Mouse (Mus musculus): Measurements from ENCODE around the gene Ube2o.

Ube2o gene

DNA sequence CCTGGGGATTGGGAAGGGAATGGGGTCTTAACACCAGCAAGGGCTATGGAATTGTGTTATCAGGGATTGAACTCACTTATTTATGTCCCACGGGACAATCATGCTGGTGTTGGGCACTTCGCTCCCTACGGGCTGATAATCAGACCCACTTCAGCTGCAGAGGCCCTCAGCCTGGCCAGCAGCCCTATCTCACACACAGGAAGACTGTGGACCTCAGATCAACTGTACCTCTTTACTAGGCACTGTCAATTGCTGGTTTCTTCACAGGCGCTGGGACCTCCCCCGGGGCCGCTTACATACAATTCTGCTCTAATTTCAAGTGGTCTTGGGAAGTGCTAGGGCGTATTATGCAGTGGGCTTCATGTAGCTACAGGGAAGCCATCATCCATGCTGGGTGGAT lies 44.6 kb downstream of the Ube2o start:
- DNase-seq, result no peak

DNA sequence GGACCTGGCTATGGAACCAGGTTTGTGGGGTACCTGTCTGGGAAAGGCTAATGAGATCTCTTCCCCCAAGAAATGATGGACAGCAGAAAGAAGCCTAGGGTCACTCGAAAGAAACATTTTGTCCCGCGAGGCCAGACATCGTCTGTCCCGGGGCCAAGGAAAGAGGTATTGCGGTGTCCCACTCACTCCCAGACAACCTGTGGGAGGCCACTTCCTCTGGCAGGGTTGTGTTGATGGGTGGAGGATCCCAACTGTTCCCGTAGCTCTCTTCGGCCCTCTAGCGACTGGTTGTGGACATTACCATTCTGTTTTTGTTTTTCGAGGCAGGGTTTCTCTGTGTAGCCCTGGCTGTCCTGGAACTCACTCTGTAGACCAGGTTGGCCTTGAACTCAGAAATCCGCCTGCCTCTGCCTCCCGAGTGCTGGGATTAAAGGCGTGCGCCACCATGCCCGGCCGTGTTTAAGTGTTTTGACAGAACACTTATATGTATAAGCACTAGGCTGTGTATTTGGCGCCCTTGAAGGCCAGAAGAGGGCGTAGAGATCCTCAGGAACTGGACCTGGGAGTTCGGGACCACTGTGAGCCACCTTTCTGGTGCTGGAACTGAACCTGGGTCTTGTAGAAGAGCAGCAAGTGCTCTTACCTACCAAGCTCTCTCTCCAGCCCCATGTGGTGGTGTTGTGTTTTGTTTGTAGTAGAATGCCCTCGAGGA lies 46.9 kb downstream of the Ube2o start:
- DNase-seq, result peak; percentile 57

DNA sequence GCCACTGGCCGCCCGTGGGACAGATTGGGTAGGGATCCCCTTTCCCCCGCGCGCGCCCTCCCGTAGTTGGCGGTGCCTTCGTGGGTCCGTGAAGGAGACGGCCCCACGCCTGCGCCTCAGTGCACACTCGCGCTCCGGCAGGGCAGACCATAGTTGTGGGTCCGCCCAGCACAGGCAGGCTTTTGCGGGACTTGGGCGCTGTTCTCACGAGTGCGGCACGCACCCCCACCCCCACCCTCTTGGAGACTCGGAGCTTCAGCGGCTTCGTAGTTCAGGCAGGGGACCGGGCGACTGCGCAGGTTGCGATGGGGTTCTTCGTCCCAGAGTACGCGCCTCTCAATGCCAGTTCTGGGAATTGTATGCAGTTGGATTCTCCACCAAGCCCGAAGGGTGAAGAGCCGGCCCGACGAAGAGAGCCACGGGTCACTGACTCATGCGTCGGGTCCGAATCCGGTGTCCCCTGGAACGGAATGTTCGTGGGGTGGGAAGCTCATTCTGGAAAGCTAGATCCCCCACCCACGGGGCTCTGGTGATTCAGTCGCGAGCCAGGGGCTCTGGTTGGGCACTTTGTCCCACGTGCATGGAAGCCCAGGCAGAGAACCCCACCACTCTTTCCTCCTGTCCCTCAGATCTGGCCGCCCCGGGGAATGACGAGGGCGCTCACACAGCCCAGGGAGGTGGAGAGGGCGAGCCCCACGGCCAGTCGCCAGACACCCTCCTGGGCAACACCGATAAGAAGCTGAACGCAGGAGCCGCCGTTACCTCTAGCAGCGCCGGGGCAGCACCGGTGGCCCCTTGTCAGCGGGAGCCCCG lies 47.7 kb downstream of the Ube2o start:
- DNase-seq, result no peak

DNA sequence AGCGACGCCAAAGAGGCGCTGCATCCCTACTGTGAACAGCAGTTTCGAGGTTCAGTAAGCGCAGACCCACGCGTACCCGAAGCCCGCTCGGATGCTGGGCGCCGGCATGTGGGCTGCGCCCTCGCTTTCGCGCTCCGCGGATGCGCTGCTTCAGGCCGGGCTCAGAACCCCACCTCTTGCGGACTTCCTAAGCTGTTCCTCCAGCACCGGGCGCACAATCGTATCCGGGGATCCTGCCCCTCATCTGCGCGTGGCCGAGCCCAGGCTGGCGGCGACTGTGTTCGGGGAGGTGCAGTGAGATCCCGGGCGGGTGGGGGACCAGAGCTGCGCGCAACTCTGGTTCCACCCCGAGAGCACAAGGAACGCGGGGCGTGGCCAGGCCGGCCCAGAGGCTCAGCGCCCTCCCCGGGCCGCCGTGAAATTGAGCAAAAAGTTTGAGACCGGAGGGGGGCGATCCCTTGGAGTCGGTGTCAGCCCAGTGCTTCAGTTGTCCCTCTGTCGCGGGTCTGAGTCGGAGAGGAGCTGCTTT lies 48.4 kb downstream of the Ube2o start:
- DNase-seq, result no peak

- no peak for DNase-seq
Observed at GRCm38 (mm10) chr11:116532262-116532809, 48.9 kb downstream of the Ube2o start.

GRCm38 (mm10) chr11:116531371-116532191 lies 49.7 kb downstream of the Ube2o start:
- DNase-seq, result no peak

- no peak for DNase-seq
Observed at GRCm38 (mm10) chr11:116530187-116531147, 50.8 kb downstream of the Ube2o start, which contains the start of gene Sphk1. Gene Sphk1 (plus strand): TSS chr11:116530925.

- DNase-seq, result no peak
Observed at GRCm38 (mm10) chr11:116528636-116529320, 52.5 kb downstream of the Ube2o start.

DNA sequence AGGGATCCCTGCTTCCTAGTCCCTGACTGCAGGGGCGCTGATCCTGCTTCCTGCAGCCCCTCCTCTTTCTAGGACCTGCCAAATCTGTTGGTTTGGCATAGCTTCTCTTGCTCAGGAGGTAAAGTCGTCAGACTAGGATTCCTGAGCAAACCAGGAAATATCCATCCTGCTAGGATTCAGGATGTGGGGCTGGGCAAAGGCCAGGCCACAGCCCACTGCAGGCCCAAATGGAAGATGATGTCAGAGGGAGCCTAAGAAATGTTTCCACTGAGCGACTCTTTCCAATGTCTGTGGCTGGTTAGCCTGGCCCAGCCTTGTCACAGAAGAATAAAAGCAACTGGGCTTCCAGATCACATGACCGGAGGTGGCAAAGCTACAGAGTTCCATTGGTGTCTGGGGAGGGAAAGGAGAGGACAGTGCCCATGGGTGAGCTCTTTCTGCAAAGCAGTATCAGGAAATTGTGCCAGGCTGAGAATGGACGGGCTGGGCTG lies 57.5 kb downstream of the Ube2o start:
- DNase-seq, result no peak

DNA sequence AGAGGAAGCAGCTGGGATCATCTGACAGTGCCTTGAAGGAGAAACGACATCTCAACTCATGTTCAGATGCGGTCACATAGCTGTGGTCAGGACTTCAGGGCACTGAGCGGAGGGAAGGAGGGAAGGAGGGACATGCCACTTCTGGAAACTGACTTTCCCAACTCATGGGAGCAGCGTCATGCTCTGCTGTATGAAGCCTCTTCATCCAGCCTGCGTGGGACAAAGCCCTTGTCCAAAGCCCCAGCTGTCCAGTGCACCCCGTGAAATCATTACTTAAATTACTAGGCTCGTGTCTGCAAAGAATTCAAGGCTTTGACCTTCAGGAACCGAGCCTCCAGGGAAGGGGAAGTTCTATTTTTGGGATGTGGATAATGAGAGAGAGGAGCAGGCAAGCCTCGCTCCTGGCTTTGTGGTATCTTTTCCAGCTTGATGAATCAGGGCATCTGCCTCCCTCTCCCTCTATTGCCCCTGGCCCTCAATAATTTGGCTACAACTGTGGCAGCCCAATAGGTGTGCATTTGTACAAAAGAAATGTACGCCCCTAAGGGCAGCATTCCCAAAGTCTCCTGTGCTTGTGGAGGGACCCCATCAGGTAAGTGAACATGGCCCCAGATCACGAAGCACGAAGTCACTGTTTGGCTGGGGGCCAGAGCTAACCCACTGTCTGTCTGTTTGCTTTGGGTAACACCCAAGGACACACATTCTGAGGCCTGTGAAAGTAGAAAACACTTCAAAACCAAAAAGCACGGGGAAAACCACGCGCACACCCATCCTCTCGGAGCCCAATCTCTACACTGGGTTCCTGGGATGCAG lies 58.2 kb downstream of the Ube2o start:
- DNase-seq, result no peak

GRCm38 (mm10) chr11:116522046-116522445 lies 59.2 kb downstream of the Ube2o start:
- no peak for DNase-seq

DNA sequence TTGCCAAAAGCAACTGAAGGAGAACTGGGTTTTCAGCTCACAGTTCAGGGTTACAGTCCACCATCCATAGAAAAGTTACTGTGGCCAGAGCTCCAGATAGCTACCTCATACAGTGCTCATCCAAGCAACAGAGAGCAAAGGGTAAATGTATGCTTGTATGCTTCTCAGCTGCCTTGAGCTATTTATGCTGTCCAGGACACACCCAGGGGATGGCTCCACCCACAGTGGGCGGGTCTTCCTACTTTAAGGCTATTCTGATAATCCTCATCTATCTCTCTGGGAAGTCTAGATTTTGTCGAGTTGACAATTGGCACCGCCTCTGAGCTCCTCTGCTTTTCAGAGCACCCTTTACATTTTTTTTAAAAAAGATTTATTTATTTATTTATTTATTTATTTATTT lies 60.1 kb downstream of the Ube2o start:
- no peak for DNase-seq

GRCm38 (mm10) chr11:116518482-116518881 lies 62.8 kb downstream of the Ube2o start:
- no peak for DNase-seq

GRCm38 (mm10) chr11:116515330-116516020 lies 65.8 kb downstream of the Ube2o start:
- DNase-seq, result no peak

- no peak for DNase-seq
Observed at GRCm38 (mm10) chr11:116513531-116514038, 67.7 kb downstream of the Ube2o start.

GRCm38 (mm10) chr11:116512987-116513386 lies 68.3 kb downstream of the Ube2o start:
- DNase-seq, result no peak

DNA sequence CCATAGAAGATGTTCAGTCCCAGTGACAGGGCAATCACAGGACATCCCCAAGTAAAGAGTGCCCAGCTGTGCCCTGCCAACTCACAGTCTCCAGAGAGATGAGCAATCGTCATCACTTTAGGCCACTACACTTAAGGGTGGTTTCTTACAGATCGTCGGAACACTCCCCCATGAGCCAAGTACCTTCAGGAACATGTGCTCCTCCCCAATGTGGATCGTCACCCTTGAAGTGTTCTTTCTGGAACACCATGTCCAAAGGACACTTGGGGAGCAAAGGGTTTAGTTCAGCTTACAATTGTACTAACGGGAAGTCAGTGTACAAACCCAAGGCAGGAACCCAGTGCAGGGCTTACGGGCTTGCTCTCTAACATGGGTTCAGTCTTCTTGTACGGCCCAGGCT lies 69.1 kb downstream of the Ube2o start:
- no peak for DNase-seq

DNA sequence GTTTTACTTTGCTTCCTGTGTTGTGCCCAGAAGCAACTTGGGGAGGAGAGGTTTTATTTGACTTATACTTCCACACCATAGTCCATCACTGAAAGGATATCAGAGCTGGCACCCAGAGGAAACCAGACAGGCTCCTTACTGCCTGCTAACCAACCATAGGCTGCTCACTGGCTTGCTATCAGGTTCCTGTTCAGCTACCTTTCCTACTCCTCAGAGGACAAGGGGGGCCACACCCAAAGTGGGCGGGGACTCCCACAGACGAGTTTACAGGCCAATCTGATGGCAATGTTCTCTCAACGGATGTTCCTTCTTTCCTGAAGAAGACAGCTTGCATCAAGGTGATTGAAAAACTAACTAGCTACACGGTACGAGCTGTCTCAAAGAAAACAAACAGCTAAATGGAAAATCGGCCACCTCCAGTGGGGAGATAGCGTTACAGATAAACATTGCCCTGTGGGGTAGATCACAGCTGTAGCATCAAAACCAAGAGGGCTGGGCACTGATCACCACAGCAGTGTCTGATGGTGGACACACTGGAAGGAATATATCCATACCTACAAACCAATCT lies 69.9 kb downstream of the Ube2o start:
- no peak for DNase-seq

DNA sequence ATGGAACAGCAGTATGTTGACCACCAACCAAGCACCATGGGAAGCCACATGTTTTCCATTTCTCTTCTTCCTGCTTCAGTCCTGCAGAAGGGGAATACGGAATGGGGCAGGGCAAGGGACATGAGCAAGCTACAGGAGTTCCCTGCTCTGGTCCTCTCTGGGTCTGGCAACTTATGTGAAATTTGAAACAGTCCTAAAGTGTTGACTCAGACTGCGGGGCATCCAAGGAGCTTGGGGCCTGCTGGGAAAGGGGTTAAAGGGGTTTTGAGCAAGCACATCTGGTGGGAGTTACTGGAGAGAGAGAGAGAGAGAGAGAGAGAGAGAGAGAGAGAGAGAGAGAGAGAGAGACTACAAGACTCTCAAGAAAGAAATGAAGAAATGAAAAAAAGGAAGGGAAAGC lies 72.6 kb downstream of the Ube2o start:
- no peak for DNase-seq

Measured in right cerebral cortex, postnatal 14 days (tissue).